Mouse (Mus musculus): ENCODE results near the gene Actn4. TPM values are rescaled to one million over a fixed set of nuclear protein-coding genes. Genes with fewer than 3 reads are reported as not detected.

The Actn4 gene
- 107 and 111 TPM in 2 replicates for polyA plus RNA-seq (2021; fragmentation: Nextera tagmentation)
- long read RNA-seq, experiment 1, transcript Actn4-201 (21 exons, 3,877 nt), result major isoform, 42 of 472 reads
- long read RNA-seq, experiment 1, partial matches to known transcripts, result 43 of 472 reads
- long read RNA-seq, experiment 1, other reads (novel, unspliced or antisense), result 383 of 472 reads
- long read RNA-seq, experiment 2, transcript Actn4-201 (21 exons, 3,877 nt), result major isoform, 6 of 86 reads
- long read RNA-seq, experiment 2, partial matches to known transcripts, result 24 of 86 reads
- long read RNA-seq, experiment 2, other reads (novel, unspliced or antisense), result 56 of 86 reads

GRCm38 (mm10) chr7:28961927-28962670 lies at the start of gene Actn4:
TSS of gene Actn4 (minus strand) at chr7:28962340.

GRCm38 (mm10) chr7:28981651-28982273 lies 19.6 kb upstream of the Actn4 start, which contains the start of the genes Eif3k and Map4k1:
TSS of gene Eif3k (minus strand) at chr7:28981864.
TSS of gene Map4k1 (plus strand) at chr7:28982050.

GRCm38 (mm10) chr7:28881199-28881598 lies 80.9 kb downstream of the Actn4 start, which contains the start of gene Capn12:
TSS of gene Capn12 (plus strand) at chr7:28881422.

GRCm38 (mm10) chr7:28863540-28863939 lies 98.6 kb downstream of the Actn4 start, which contains the start of gene Lgals7:
TSS of gene Lgals7 (plus strand) at chr7:28863853.

Other genes starting within 250 kb of the Actn4 start
- 2.5 and 4.3 TPM in 2 replicates for gene Fbxo17, start 245.5 kb downstream of the Actn4 start, polyA plus RNA-seq (2021; fragmentation: Nextera tagmentation)
- gene Mrps12, start 220.5 kb downstream of the Actn4 start, polyA plus RNA-seq (2021; fragmentation: Nextera tagmentation), result 233 and 280 TPM in 2 replicates
- 11.2 and 15.1 TPM in 2 replicates for gene Sars2, start 220.3 kb downstream of the Actn4 start, polyA plus RNA-seq (2021; fragmentation: Nextera tagmentation)
- 1.3 and 1.8 TPM in 2 replicates for gene Ccer2, start 206.2 kb downstream of the Actn4 start, polyA plus RNA-seq (2021; fragmentation: Nextera tagmentation)
- gene Sirt2, start 195.6 kb downstream of the Actn4 start, polyA plus RNA-seq (2021; fragmentation: Nextera tagmentation), result 147 and 180 TPM in 2 replicates
- 68.6 and 74.6 TPM in 2 replicates for gene Nfkbib, start 194.8 kb downstream of the Actn4 start, polyA plus RNA-seq (2021; fragmentation: Nextera tagmentation)
- gene Rinl, start 173.4 kb downstream of the Actn4 start, polyA plus RNA-seq (2021; fragmentation: Nextera tagmentation), result 3.7 and 3.9 TPM in 2 replicates
- gene Hnrnpl, start 153.8 kb downstream of the Actn4 start, polyA plus RNA-seq (2021; fragmentation: Nextera tagmentation), result 95.1 and 110 TPM in 2 replicates
- 125 and 135 TPM in 2 replicates for gene Ech1, start 137.1 kb downstream of the Actn4 start, polyA plus RNA-seq (2021; fragmentation: Nextera tagmentation)
- gene Lgals4, start 128.5 kb downstream of the Actn4 start, polyA plus RNA-seq (2021; fragmentation: Nextera tagmentation), result 0.47 and 0.90 TPM in 2 replicates
- gene Lgals7, start 98.5 kb downstream of the Actn4 start, polyA plus RNA-seq (2021; fragmentation: Nextera tagmentation), result 0.42 TPM in 1 of 2 replicates, not detected in the other
- 0.60 and 0.75 TPM in 2 replicates for gene Capn12, start 80.9 kb downstream of the Actn4 start, polyA plus RNA-seq (2021; fragmentation: Nextera tagmentation)
- 507 and 624 TPM in 2 replicates for gene Eif3k, start 19.5 kb upstream of the Actn4 start, polyA plus RNA-seq (2021; fragmentation: Nextera tagmentation)
- 0.71 and 0.85 TPM in 2 replicates for gene Map4k1, start 19.7 kb upstream of the Actn4 start, polyA plus RNA-seq (2021; fragmentation: Nextera tagmentation)
- gene Ryr1, start 162.8 kb upstream of the Actn4 start, polyA plus RNA-seq (2021; fragmentation: Nextera tagmentation), result 1.7 and 2.2 TPM in 2 replicates
- gene Rasgrp4, start 172.5 kb upstream of the Actn4 start, polyA plus RNA-seq (2021; fragmentation: Nextera tagmentation), result 0.13 and 0.20 TPM in 2 replicates
- gene Fam98c, start 193.9 kb upstream of the Actn4 start, polyA plus RNA-seq (2021; fragmentation: Nextera tagmentation), result 77.8 and 81.1 TPM in 2 replicates
- 0.12 and 0.33 TPM in 2 replicates for gene Ggn, start 207.9 kb upstream of the Actn4 start, polyA plus RNA-seq (2021; fragmentation: Nextera tagmentation)
- gene Spred3, start 208.1 kb upstream of the Actn4 start, polyA plus RNA-seq (2021; fragmentation: Nextera tagmentation), result 1.7 and 5.1 TPM in 2 replicates
- gene Psmd8, start 218.4 kb upstream of the Actn4 start, polyA plus RNA-seq (2021; fragmentation: Nextera tagmentation), result 246 and 266 TPM in 2 replicates

All from left cerebral cortex, adult 6 months (tissue).